Mouse (Mus musculus) embryo, embryonic 11.5 days (tissue): ENCODE data around the gene Prim2.
"Not testable (repeated sequence)": the region's sequence is repeated elsewhere in the genome, so short reads cannot be mapped to it uniquely, and the experiment has no call there.

Experiments used
- DNase-seq: peaks from one replicate; pipeline ENCODE4 v3.0.0-alpha.2; 2012; ENCODE audit warnings: low read depth, low spot score

Prim2 gene

GRCm38 (mm10) chr1:33650875-33651274, 18.7 kb downstream of the Prim2 start:
- DNase-seq = no peak

GRCm38 (mm10) chr1:33649534-33650108, 20.0 kb downstream of the Prim2 start:
- no peak for DNase-seq

GRCm38 (mm10) chr1:33649021-33649420, 20.6 kb downstream of the Prim2 start:
- no peak for DNase-seq

- DNase-seq = no peak
Observed at GRCm38 (mm10) chr1:33647661-33648060, 21.9 kb downstream of the Prim2 start.

GRCm38 (mm10) chr1:33647173-33647572, 22.4 kb downstream of the Prim2 start:
- no peak for DNase-seq

- no peak for DNase-seq
Observed at GRCm38 (mm10) chr1:33645689-33646088, 23.9 kb downstream of the Prim2 start.

GRCm38 (mm10) chr1:33641139-33641538, 28.5 kb downstream of the Prim2 start:
- DNase-seq = no peak

- no peak for DNase-seq
Observed at GRCm38 (mm10) chr1:33640089-33640488, 29.5 kb downstream of the Prim2 start.

GRCm38 (mm10) chr1:33639234-33639633, 30.4 kb downstream of the Prim2 start:
- no peak for DNase-seq

- no peak for DNase-seq
Observed at GRCm38 (mm10) chr1:33637827-33638226, 31.8 kb downstream of the Prim2 start.

- no peak for DNase-seq
Observed at GRCm38 (mm10) chr1:33636421-33637195, 33.0 kb downstream of the Prim2 start.

- not testable (repeated sequence) for DNase-seq
Observed at GRCm38 (mm10) chr1:33631002-33631618, 38.5 kb downstream of the Prim2 start.

- no peak for DNase-seq
Observed at GRCm38 (mm10) chr1:33627803-33628202, 41.8 kb downstream of the Prim2 start.

- no peak for DNase-seq
Observed at GRCm38 (mm10) chr1:33627070-33627469, 42.5 kb downstream of the Prim2 start.

- DNase-seq = no peak
Observed at GRCm38 (mm10) chr1:33624900-33625299, 44.7 kb downstream of the Prim2 start.

- no peak for DNase-seq
Observed at GRCm38 (mm10) chr1:33624441-33624840, 45.2 kb downstream of the Prim2 start.

- DNase-seq = no peak
Observed at GRCm38 (mm10) chr1:33621791-33622190, 47.8 kb downstream of the Prim2 start.

- DNase-seq = no peak
Observed at GRCm38 (mm10) chr1:33620091-33620788, 49.4 kb downstream of the Prim2 start.

GRCm38 (mm10) chr1:33616642-33617041, 53.0 kb downstream of the Prim2 start:
- not testable (repeated sequence) for DNase-seq

GRCm38 (mm10) chr1:33612100-33612499, 57.5 kb downstream of the Prim2 start:
- DNase-seq = no peak

- DNase-seq = no peak
Observed at GRCm38 (mm10) chr1:33610026-33610721, 59.4 kb downstream of the Prim2 start.

- DNase-seq = no peak
Observed at GRCm38 (mm10) chr1:33608133-33608532, 61.5 kb downstream of the Prim2 start.
